Mouse (Mus musculus) midbrain, postnatal 0 days (tissue): ENCODE measurements around the gene Abcb1a. TPM values are rescaled to one million over a fixed set of nuclear protein-coding genes. Genes with fewer than 3 reads are reported as not detected.
A peak's percentile ranks its signal among the peaks of the same experiment; 100 is the strongest.

Experiments
- ATAC-seq: fragments of 200-750 bp; cut with Nextera tagmentation; 2 replicates; pipeline ENCODE4 v1.8.0; 2017; ENCODE audit warnings: moderate number of reproducible peaks, mild to moderate bottlenecking, moderate TSS enrichment, moderate library complexity; ENCODE audit not compliant: low FRiP score
- DNase-seq: peaks from one replicate; pipeline ENCODE4 v3.0.0-alpha.2; 2015; ENCODE audit warnings: low spot score
- H3K27ac ChIP-seq: fragments of 300-500 bp; sonication (generic); 2 replicates; pipeline ENCODE4 v1.5.1; 2014; ENCODE audit warnings: low read depth, mild to moderate bottlenecking, low read length, mixed read lengths
- H3K27me3 ChIP-seq: fragments of 300-500 bp; sonication (generic); 2 replicates; pipeline ENCODE4 v1.6.1; 2014; ENCODE audit warnings: low read length, control low read depth, mixed read lengths; ENCODE audit not compliant: insufficient read depth
- H3K36me3 ChIP-seq: fragments of 300-500 bp; sonication (generic); 2 replicates; pipeline ENCODE4 v1.6.1; 2014; ENCODE audit warnings: low read length, control low read depth, mixed read lengths; ENCODE audit not compliant: insufficient read depth
- H3K4me1 ChIP-seq: fragments of 300-500 bp; sonication (generic); 2 replicates; pipeline ENCODE4 v1.6.1; 2014; ENCODE audit warnings: mild to moderate bottlenecking, control low read depth, antibody characterized with exemption, low read length, mixed read lengths; ENCODE audit not compliant: insufficient read depth
- H3K4me2 ChIP-seq: fragments of 300-500 bp; sonication (generic); 2 replicates; pipeline ENCODE4 v1.6.1; 2014; ENCODE audit warnings: low read depth, mild to moderate bottlenecking, low read length, mixed read lengths; ENCODE audit not compliant: poor library complexity, severe bottlenecking
- H3K4me3 ChIP-seq: fragments of 300-500 bp; sonication (generic); 2 replicates; pipeline ENCODE4 v1.5.1; 2014; ENCODE audit warnings: low read depth, mild to moderate bottlenecking, low read length, moderate library complexity
- H3K9ac ChIP-seq: fragments of 300-500 bp; sonication (generic); replicated peaks from 2 replicates; pipeline ENCODE4 v1.6.1; 2014; ENCODE audit warnings: mild to moderate bottlenecking, low read length, moderate library complexity, mixed read lengths; ENCODE audit not compliant: poor library complexity, severe bottlenecking
- H3K9me3 ChIP-seq: fragments of 300-500 bp; sonication (generic); 2 replicates; pipeline ENCODE4 v1.6.1; 2016; ENCODE audit warnings: low read length, control low read depth
- CTCF ChIP-seq: IDR thresholded peaks from 2 replicates; pipeline ENCODE4 v1.5.1; 2016; ENCODE audit warnings: antibody characterized with exemption, mild to moderate bottlenecking
- WGBS: fragments of 180-500 bp; shearing (Covaris S2); extraction: QIAGEN DNeasy Blood & Tissue Kit; methylation state at CpG from one replicate; pipeline ENCODE4 v1.1.7; 2014; 5-methylcytosine and 5-hydroxymethylcytosine counted together
- polyA plus RNA-seq: library from polyadenylated mRNA; unstranded; fragments of >200 nt; fragmentation: Nextera tagmentation; extraction: Ambion mirVana; gene quantifications from 2 replicates; pipeline ENCODE4 v1.2.1, GENCODE M21; 2015
- total RNA-seq: library from RNA; depleted of rRNA; stranded (reverse); fragments of >200 nt; gene quantifications from 2 replicates; pipeline ENCODE4 v1.2.3, GENCODE M21; 2014

Gene Abcb1a
- total and polyA plus RNA-seq, 2 experiments from 2014 or later, result 3.2 to 4.5 TPM

DNA sequence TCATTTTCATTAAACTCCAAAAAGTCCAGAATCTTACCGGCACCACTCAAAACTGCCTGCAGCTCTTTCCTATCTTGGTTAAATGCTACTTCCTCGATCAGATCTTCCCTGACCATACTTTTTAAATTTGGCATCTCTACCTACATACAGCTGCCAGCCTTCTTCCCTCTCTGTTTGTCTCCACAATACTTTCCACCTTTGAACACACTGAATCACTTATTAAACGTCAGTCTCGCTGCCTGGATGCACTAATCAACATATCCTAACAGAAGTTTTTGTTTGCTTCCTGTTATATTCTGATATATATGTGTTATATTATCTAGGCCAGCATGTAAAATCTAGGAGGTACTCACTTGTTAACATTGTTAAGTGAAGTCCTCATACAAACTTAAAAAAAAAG is 11.6 kb upstream of the Abcb1a start:
- no peak overlapping the region for H3K4me3 ChIP-seq
- H3K9ac ChIP-seq, result no peak overlapping the region
- no peaks in the 10 kb centered on the region for H3K4me1 ChIP-seq
- WGBS, result 82% methylated on average over 4 of the region's 4 CpGs
- no peaks in the 10 kb centered on the region for H3K36me3 ChIP-seq
- DNase-seq (no peak), ATAC-seq (no peak)
- H3K9me3 ChIP-seq, result no peaks in the 10 kb centered on the region
- no peaks in the 10 kb centered on the region for H3K27me3 ChIP-seq
- H3K4me2 ChIP-seq, result no peak overlapping the region
- no peak overlapping the region for H3K27ac ChIP-seq
- TF ChIP-seq CTCF, result no peak

DNA sequence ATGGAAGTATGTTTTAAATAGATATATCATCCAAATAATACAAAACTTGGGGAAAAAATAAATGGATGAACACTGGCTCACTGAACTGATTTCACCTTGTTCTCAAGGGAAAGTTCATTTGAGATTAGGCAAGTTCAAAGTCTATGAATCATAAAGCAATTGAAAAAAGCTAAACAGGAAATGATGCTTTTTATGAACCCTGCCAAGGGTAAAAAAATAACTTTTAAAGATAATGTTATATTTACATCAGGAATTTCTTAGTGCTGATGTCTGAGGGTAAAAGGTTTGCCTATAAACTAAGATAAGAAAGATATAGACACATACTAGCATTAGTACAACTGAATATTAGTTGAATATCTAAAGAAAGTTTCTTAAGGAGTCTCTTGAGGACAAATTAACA is 11.1 kb upstream of the Abcb1a start:
- Histone ChIP-seq H3K4me3 (no peak overlapping the region), H3K9ac (no peak overlapping the region), H3K36me3 (no peaks in the 10 kb centered on the region), H3K4me2 (no peak overlapping the region), H3K4me1 (no peaks in the 10 kb centered on the region), H3K27ac (no peak overlapping the region), H3K27me3 (no peaks in the 10 kb centered on the region), H3K9me3 (no peaks in the 10 kb centered on the region)
- DNase-seq (no peak), ATAC-seq (no peak)
- TF ChIP-seq CTCF, result no peak

DNA sequence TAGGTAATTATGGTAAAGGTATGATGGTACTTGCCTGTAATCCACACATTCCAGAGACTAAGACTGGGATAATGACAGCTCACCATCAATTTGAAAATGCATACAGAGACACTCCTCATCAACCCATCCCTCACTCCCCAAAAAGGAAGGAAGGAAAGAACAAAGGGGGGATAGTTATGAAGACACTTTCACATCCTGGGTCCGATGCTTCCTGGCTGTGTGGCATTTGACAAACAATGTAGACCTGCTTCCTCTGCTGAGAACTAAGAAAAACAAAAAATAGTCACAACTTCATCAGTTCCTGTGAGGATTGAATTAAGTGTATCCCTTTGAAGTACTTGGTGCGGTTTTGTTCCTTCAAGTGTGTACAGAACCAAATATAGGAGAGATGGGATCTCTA is 7.8 kb upstream of the Abcb1a start:
- H3K4me2 ChIP-seq, result no peak overlapping the region
- no peak overlapping the region for H3K27ac ChIP-seq
- DNase-seq, result no peak
- no peak overlapping the region for H3K4me3 ChIP-seq
- TF ChIP-seq CTCF, result no peak
- WGBS, result 81% methylated on average over 2 of the region's 2 CpGs
- no peaks in the 10 kb centered on the region for H3K9me3 ChIP-seq
- H3K27me3 ChIP-seq, result no peaks in the 10 kb centered on the region
- H3K36me3 ChIP-seq, result no peaks in the 10 kb centered on the region
- H3K4me1 ChIP-seq, result no peaks in the 10 kb centered on the region
- no peak overlapping the region for H3K9ac ChIP-seq
- ATAC-seq, result no peak

DNA sequence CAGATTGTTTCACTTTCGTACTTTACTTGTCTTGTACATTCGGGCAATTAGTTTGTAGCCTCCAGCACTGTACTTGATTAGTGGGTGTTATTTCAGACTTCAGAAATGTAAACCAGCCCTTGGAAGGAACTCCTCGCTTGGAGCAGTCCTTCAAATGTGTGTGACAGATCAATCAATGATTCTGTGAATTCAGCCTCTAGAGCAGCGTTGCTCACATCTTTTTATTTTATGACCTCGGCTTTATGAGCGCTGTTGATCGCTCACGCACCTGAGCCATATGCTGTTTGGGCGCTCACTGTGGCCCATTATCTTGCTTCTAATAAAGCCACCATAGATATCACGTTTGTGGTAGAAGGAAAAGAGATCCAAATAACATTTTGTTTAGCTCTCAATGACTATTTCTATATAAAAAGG is 868 bp downstream of the Abcb1a start:
- Histone ChIP-seq H3K27ac (no peak overlapping the region), H3K27me3 (no peaks in the 10 kb centered on the region), H3K9ac (no peak overlapping the region), H3K9me3 (no peaks in the 10 kb centered on the region), H3K4me3 (peak overlapping the region; percentile 43), H3K36me3 (no peaks in the 10 kb centered on the region), H3K4me1 (no peaks in the 10 kb centered on the region), H3K4me2 (peak overlapping the region; percentile 82)
- no peak for ATAC-seq
- TF ChIP-seq CTCF, result no peak
- WGBS, result 61% methylated on average over 10 of the region's 10 CpGs
- no peak for DNase-seq

DNA sequence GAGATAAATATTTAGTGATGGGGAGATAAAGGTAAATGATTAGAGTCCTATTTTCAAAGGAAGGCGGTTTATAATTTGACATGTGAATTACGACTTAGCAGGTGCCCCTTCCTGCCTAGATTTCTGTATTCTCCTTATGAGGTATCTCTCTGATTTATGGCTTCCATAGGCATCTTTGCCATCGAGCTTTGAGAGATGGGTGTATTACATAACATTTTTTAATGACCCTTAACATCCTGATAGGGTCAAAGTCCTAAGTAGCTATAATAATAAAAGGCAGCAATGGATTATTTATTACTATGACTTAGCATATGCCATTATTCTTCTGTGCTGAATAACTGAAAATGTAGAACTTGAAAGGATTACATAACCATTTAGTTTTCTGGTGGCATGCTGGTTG is 4.8 kb downstream of the Abcb1a start:
- H3K36me3 ChIP-seq, result no peaks in the 10 kb centered on the region
- no peak overlapping the region for H3K4me2 ChIP-seq
- H3K27ac ChIP-seq, result no peak overlapping the region
- TF ChIP-seq CTCF, result no peak
- DNase-seq (no peak), ATAC-seq (no peak)
- no peaks in the 10 kb centered on the region for H3K4me1 ChIP-seq
- WGBS, result 86% methylated on average over 3 of the region's 3 CpGs
- H3K4me3 ChIP-seq, result no peak overlapping the region
- no peaks in the 10 kb centered on the region for H3K9me3 ChIP-seq
- no peaks in the 10 kb centered on the region for H3K27me3 ChIP-seq
- H3K9ac ChIP-seq, result no peak overlapping the region

DNA sequence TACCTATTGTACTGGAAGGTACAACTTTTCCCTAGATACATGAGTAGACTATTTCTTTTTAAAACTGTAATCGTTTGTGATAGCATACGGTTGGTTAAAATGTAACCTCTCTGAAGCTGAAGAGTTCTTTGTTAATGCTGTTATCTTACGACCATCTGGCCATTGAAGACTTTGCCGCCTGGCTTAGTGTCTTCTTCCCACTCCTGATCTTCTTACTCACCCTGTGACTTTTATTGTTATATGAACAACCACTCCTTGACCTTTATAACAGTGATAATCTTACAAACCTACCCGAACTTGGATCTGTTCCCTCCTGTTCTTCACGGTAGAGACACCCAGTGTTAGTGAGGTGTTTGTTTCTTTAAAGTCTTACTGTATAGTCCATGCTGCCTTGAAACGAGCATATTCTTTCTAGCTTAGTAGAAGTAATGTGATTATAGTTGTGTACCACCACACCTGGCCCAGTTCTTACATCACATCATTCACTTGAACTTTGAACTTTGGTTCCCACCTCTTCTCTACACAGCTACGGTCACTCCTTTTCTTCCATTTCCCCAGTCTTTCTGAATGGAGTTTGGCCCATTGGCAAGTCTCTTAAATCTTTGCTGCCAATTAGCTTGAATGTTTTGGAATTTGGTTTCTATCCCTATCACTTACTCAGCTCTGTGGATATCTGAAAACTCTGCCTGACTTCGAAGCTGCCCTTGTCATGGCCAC is 8.0 kb downstream of the Abcb1a start:
- no peak overlapping the region for H3K9ac ChIP-seq
- no peak overlapping the region for H3K27ac ChIP-seq
- H3K9me3 ChIP-seq, result no peaks in the 10 kb centered on the region
- no peaks in the 10 kb centered on the region for H3K4me1 ChIP-seq
- ATAC-seq (no peak), DNase-seq (no peak)
- H3K4me2 ChIP-seq, result no peak overlapping the region
- no peaks in the 10 kb centered on the region for H3K27me3 ChIP-seq
- no peaks in the 10 kb centered on the region for H3K36me3 ChIP-seq
- TF ChIP-seq CTCF, result no peak
- no peak overlapping the region for H3K4me3 ChIP-seq
- 86% methylated on average over 9 of the region's 9 CpGs for WGBS
